Mouse (Mus musculus) hindbrain, embryonic 13.5 days (tissue): Measurements from ENCODE around the gene Lamb2. TPM values are rescaled to one million over a fixed set of nuclear protein-coding genes. Genes with fewer than 3 reads are reported as not detected.

Experiments
- polyA plus RNA-seq: library from polyadenylated mRNA; unstranded; fragments of >200 nt; fragmentation: Nextera tagmentation; extraction: Ambion mirVana; gene quantifications from 2 replicates; pipeline ENCODE4 v1.2.1, GENCODE M21; 2015

Gene Lamb2
- polyA plus RNA-seq, 1 experiment from 2014 or later = 21.6 TPM

Other genes with a start within 250 kb of the Lamb2 start
- gene Dag1, start 215.8 kb upstream of the Lamb2 start, polyA plus RNA-seq = 55.5 and 60.4 TPM in 2 replicates
- gene Nicn1, start 189.3 kb upstream of the Lamb2 start, polyA plus RNA-seq = 135 and 143 TPM in 2 replicates
- 32.1 and 33.3 TPM in 2 replicates for gene Amt, start 182.9 kb upstream of the Lamb2 start, polyA plus RNA-seq
- gene Rhoa, start 173.6 kb upstream of the Lamb2 start, polyA plus RNA-seq = 279 and 287 TPM in 2 replicates
- 55.0 and 63.3 TPM in 2 replicates for gene Tcta, start 173.6 kb upstream of the Lamb2 start, polyA plus RNA-seq
- 503 and 518 TPM in 2 replicates for gene Gpx1, start 140.8 kb upstream of the Lamb2 start, polyA plus RNA-seq
- gene Usp4, start 131.9 kb upstream of the Lamb2 start, polyA plus RNA-seq = 125 and 141 TPM in 2 replicates
- 1.7 and 2.3 TPM in 2 replicates for gene 1700102P08Rik, start 86.9 kb upstream of the Lamb2 start, polyA plus RNA-seq
- gene Ccdc36, start 51.3 kb upstream of the Lamb2 start, polyA plus RNA-seq = 1.0 and 1.2 TPM in 2 replicates
- not detected in 2 replicates for gene BC048562, start 43.3 kb upstream of the Lamb2 start, polyA plus RNA-seq
- 58.0 and 59.4 TPM in 2 replicates for gene Ccdc71, start 19.2 kb upstream of the Lamb2 start, polyA plus RNA-seq
- gene Klhdc8b, start 18.2 kb upstream of the Lamb2 start, polyA plus RNA-seq = 66.4 and 69.1 TPM in 2 replicates
- gene Usp19, start 10.9 kb downstream of the Lamb2 start, polyA plus RNA-seq = 71.9 and 74.1 TPM in 2 replicates
- gene Qars, start 28.0 kb downstream of the Lamb2 start, polyA plus RNA-seq = 71.5 and 77.8 TPM in 2 replicates
- 131 and 140 TPM in 2 replicates for gene Qrich1, start 37.1 kb downstream of the Lamb2 start, polyA plus RNA-seq
- gene Impdh2, start 80.5 kb downstream of the Lamb2 start, polyA plus RNA-seq = 104 and 111 TPM in 2 replicates
- gene Ndufaf3, start 87.7 kb downstream of the Lamb2 start, polyA plus RNA-seq = 74.0 and 82.1 TPM in 2 replicates
- 285 and 314 TPM in 2 replicates for gene Dalrd3, start 90.2 kb downstream of the Lamb2 start, polyA plus RNA-seq
- 280 and 317 TPM in 2 replicates for gene Wdr6, start 99.0 kb downstream of the Lamb2 start, polyA plus RNA-seq
- gene P4htm, start 117.9 kb downstream of the Lamb2 start, polyA plus RNA-seq = 25.6 and 31.4 TPM in 2 replicates
- gene Arih2, start 169.7 kb downstream of the Lamb2 start, polyA plus RNA-seq = 47.3 and 52.9 TPM in 2 replicates
- 45.0 and 45.5 TPM in 2 replicates for gene Slc25a20, start 182.4 kb downstream of the Lamb2 start, polyA plus RNA-seq
- 50.1 and 51.9 TPM in 2 replicates for gene Prkar2a, start 209.6 kb downstream of the Lamb2 start, polyA plus RNA-seq